32 mouse cellular contexts compared by ENCODE assay signal in the genomic region with DNA sequence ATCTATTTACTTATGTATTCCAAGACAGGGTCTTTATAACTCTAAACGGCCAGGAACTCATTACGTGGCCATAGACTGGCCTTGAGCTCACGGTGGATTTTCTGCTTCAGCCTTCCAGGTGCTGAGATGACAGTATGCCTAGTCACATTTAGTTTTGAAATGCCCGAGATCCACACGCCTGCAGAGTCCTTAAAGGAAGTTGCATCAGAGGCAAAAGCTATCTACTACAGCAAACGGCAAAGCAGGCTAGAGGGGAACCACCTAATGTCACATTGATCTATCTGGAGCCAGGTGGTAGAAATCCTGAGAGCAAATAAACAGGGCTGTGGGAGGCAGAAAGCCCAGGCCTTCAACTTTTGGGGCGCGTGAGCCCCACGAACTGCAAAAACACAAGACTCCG. TPM values are rescaled to one million over a fixed set of nuclear protein-coding genes. Genes with fewer than 3 reads are reported as not detected.
A peak's percentile ranks its signal among the peaks of the same experiment; 100 is the strongest.
DNase-seq lines count a peak whose midpoint lies in the region; ATAC-seq and TF ChIP-seq lines count a peak whose summit lies in the region.
"Had no signal": no experiment of that assay in that cellular context is flagged by ENCODE, and none has a peak within 500 bp of the region (broad histone marks: within the 10 kb centered on the region; RNA-seq: fewer than 3 reads in every experiment).

No protein-coding gene starts in this region.

- no peak for TF ChIP-seq POLR2A in testis, adult 2 months (IDR thresholded peaks at IDR 0.05; ENCODE audit: control insufficient read depth, low read depth, low read length)

- H3K27ac ChIP-seq in heart, embryonic 12.5 days (ENCODE audit: poor library complexity, severe bottlenecking): no peak overlapping the region
- H3K27ac ChIP-seq in testis, adult 2 months (ENCODE audit: control insufficient read depth, insufficient read depth, low read depth, low read length): peak overlapping the region; percentile 80
- H3K27ac ChIP-seq in limb, embryonic 10.5 days: no peak overlapping the region
- H3K27ac ChIP-seq: hindbrain, embryonic 15.5 days; kidney, postnatal 0 days; left cerebral cortex, adult 2 months; neural tube, embryonic 13.5 days had no signal

- H3K4me2 ChIP-seq in heart, embryonic 12.5 days: no peak overlapping the region

- peaks cover 70% of the 10 kb centered on the region for H3K27me3 ChIP-seq in heart, embryonic 12.5 days (replicated peaks)
- no peaks in the 10 kb centered on the region for H3K27me3 ChIP-seq in testis, adult 2 months (ENCODE audit: control insufficient read depth, insufficient read depth, low read length)
- H3K27me3 ChIP-seq in limb, embryonic 10.5 days (ENCODE audit: low read depth, poor library complexity, severe bottlenecking): peaks cover 81% of the 10 kb centered on the region

- TF ChIP-seq CTCF in testis, adult 2 months (IDR thresholded peaks at IDR 0.05; ENCODE audit: control insufficient read depth, insufficient read depth, insufficient replicate concordance, low read depth, low read length): no peak

- H3K36me3 ChIP-seq in heart, embryonic 12.5 days: no peaks in the 10 kb centered on the region
- no peaks in the 10 kb centered on the region for H3K36me3 ChIP-seq in testis, adult 2 months (ENCODE audit: control insufficient read depth, insufficient read depth, low read length)
- no peaks in the 10 kb centered on the region for H3K36me3 ChIP-seq in limb, embryonic 10.5 days
- H3K36me3 ChIP-seq: hindbrain, embryonic 15.5 days; neural tube, embryonic 13.5 days had no signal

- 28% methylated on average over 10 of the region's 10 CpGs for WGBS in heart, embryonic 12.5 days
- 32% methylated on average over 10 of the region's 10 CpGs for WGBS in limb, embryonic 10.5 days

- H3K9ac ChIP-seq in heart, embryonic 12.5 days: no peak overlapping the region
- H3K9ac ChIP-seq: hindbrain, embryonic 15.5 days; neural tube, embryonic 13.5 days had no signal

- intact Hi-C loops in heart, postnatal 25 days (cut with DNase I): no loop called here

- no peak for ATAC-seq in heart, embryonic 12.5 days (ENCODE audit: insufficient number of reproducible peaks, low FRiP score)

- 0 out of 2 replicates have a peak, but pooled peaks cover 6% of the 10 kb centered on the region for H3K9me3 ChIP-seq in heart, embryonic 12.5 days (replicated peaks)
- H3K9me3 ChIP-seq in limb, embryonic 10.5 days (replicated peaks): no peaks in the 10 kb centered on the region
- H3K9me3 ChIP-seq: hindbrain, embryonic 15.5 days; megakaryocyte, embryonic 14.5 days; neural tube, embryonic 13.5 days had no signal

- H3K4me1 ChIP-seq in heart, embryonic 12.5 days (replicated peaks): peaks cover 19% of the 10 kb centered on the region
- no peaks in the 10 kb centered on the region; the same call in 1 of the 2 replicates for H3K4me1 ChIP-seq in testis, adult 2 months (ENCODE audit: control insufficient read depth, insufficient read depth, low read length)
- H3K4me1 ChIP-seq in limb, embryonic 10.5 days: peaks cover 18% of the 10 kb centered on the region

- DNase-seq in heart, postnatal 25 days (ENCODE audit: low spot score): no peak
- no peak for DNase-seq in testis, postnatal 10 days (ENCODE audit: low spot score)
- no peak for DNase-seq in limb, embryonic 10.5 days (ENCODE audit: low spot score)
- peak; percentile 39 for DNase-seq in testis, postnatal 14 days (ENCODE audit: low spot score)
- DNase-seq in layer of hippocampus, adult 9-11 months: no peak
- DNase-seq in cerebellum, postnatal 25 days: no peak
- DNase-seq: adrenal gland, postnatal 25 days; B cell, adult 2 months; cerebellum, adult 8-10 months; gastrocnemius, postnatal 25 days; heart, postnatal 36 days; kidney, adult 2 months; lung, adult 2 months; right cerebral cortex, postnatal 25 days; thymus, adult 2 months had no signal

- H3K4me3 ChIP-seq in heart, embryonic 12.5 days: 0 out of 2 replicates have a peak overlapping the region, but pooled peaks have one; percentile 41
- no peak overlapping the region; the same call in 1 of the 2 replicates for H3K4me3 ChIP-seq in testis, adult 2 months (ENCODE audit: control insufficient read depth, low read depth, low read length)
- peak overlapping the region; percentile 35; the same call in 1 of the 2 replicates for H3K4me3 ChIP-seq in limb, embryonic 10.5 days
- H3K4me3 ChIP-seq: left cerebral cortex, adult 2 months; megakaryocyte, embryonic 14.5 days had no signal

RNA-seq across cellular contexts. Expression of a gene that starts 0.5 kb away (rescaled TPM):
- polyA plus RNA-seq in heart, embryonic 12.5 days (2016; fragmentation: Nextera tagmentation; extraction: Ambion mirVana): not detected in 2 replicates
- total RNA-seq in heart, postnatal 25 days (2021): not detected
- polyA plus RNA-seq in testis, adult 2 months (2012; rRNA removed): 9.0 and 9.7 TPM in 2 replicates
- 0.16 TPM in 1 of 2 replicates, not detected in the other for polyA plus RNA-seq in limb, embryonic 10.5 days (2016; fragmentation: Nextera tagmentation; extraction: Ambion mirVana)
- total RNA-seq: adrenal gland, postnatal 25 days; gastrocnemius, postnatal 25 days; heart, postnatal 36 days; layer of hippocampus, postnatal 10 days; left cerebral cortex, adult 2 months; left cerebral cortex, postnatal 36 days had no signal
- polyA plus RNA-seq: cortical plate, adult 2 months; forebrain, embryonic 16.5 days; hindbrain, embryonic 15.5 days; intestine, embryonic 14.5 days; kidney, adult 2 months; kidney, postnatal 0 days; large intestine, adult 2 months; liver, embryonic 11.5 days; lung, adult 2 months; midbrain, embryonic 14.5 days; spleen, adult 2 months; stomach, embryonic 14.5 days; thymus, adult 2 months had no signal
